Mouse (Mus musculus) spleen, adult 2 months (tissue): ENCODE measurements around the gene Parp16.

ENCODE experiments used
- CTCF ChIP-seq: fragments of 200-500 bp; IDR thresholded peaks from 2 replicates; pipeline ENCODE4 v1.5.1; 2011; ENCODE audit warnings: mild to moderate bottlenecking, inconsistent platforms; ENCODE audit not compliant: insufficient read depth, insufficient read length, insufficient replicate concordance; ENCODE audit errors: extremely low read depth
- POLR2A ChIP-seq: fragments of 200-500 bp; IDR thresholded peaks from 2 replicates; pipeline ENCODE4 v1.6.1; 2011; ENCODE audit warnings: low read depth, low read length, inconsistent platforms

DNA sequence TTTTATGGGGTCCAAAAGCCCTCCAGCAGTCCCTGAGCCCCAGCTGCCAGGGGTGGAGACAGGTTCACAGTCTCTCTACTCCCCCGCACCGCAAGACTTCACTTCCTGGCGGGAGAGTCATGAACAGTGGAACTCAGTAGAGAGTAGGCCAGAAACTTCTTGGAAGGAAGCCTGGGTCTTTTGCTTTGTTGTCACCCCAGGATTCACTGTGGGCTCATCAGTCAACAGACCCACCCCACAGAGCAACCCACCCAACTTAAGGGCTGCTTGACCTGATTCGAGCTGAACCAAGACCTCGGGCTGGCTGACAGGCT lies 53.2 kb downstream of the Parp16 start:
- TF ChIP-seq CTCF (no peak), POLR2A (no peak)
